Mouse (Mus musculus) kidney, adult 2 months (tissue): ENCODE measurements around the gene Mgmt.

ENCODE experiments used
- CTCF ChIP-seq: fragments of 200-500 bp; conservative IDR thresholded peaks from 2 replicates; pipeline ENCODE4 v1.5.1; 2011; ENCODE audit warnings: low read depth, mild to moderate bottlenecking, control low read depth, low read length, moderate library complexity, mixed read lengths; ENCODE audit not compliant: insufficient read depth, insufficient read length
- POLR2A ChIP-seq: fragments of 200-500 bp; IDR thresholded peaks from one replicate; pipeline ENCODE4 v1.6.1; 2011; ENCODE audit warnings: low read depth, low read length, control low read depth

DNA sequence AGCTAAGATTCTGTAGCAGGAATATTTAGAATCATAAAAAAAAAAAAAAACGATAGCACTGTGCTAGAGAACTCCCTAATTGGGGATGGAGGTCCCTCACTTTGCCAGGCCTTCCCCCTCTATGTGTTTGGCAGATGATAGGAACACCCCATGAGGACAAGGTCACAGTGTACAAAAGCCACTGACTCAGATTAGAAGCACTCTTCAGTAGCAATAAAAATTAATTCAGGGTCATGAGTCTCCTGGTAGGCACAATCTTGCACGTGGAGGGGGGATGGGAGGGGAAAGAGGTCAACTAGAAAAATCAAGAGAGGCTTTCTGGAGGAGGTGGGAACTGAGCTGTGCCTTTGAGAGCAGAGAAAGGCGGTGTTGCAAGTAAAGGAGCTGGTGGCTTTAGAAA lies 247.0 kb downstream of the Mgmt start:
- TF ChIP-seq POLR2A: no peak
- TF ChIP-seq CTCF: no peak
